Mouse (Mus musculus) layer of hippocampus, adult 2 months (tissue): ENCODE measurements at regions not wholly inside any gene's neighbourhood (a gene's known extent, or its start where the extent isn't known, plus 50 kb on each side); places are given as distances from the start of the nearest gene placed in this dataset.
A peak's percentile ranks its signal among the peaks of the same experiment; 100 is the strongest.

ENCODE experiments used
- DNase-seq, 2 experiments: peaks; one replicate each; pipeline ENCODE4 v3.0.0; 2022; ENCODE audit warnings: low spot score in 2 of 2
- H3K27ac ChIP-seq: fragments of 200-600 bp; 2 replicates; pipeline ENCODE4 v1.8.1; 2022
- H3K4me3 ChIP-seq: fragments of 200-600 bp; 2 replicates; pipeline ENCODE4 v1.8.1; 2022; ENCODE audit warnings: mild to moderate bottlenecking
- CTCF ChIP-seq: fragments of 200-600 bp; conservative IDR thresholded peaks from 2 replicates; pipeline ENCODE4 v1.8.1; 2022; ENCODE audit warnings: antibody characterized with exemption, mild to moderate bottlenecking, moderate library complexity

GRCm38 (mm10) chr3:105200735-105201134 lies 134.1 kb downstream of the 4930564D02Rik start:
- H3K4me3 ChIP-seq: no peak overlapping the region
- DNase-seq: no peak
- H3K27ac ChIP-seq: no peak overlapping the region
- no peak for TF ChIP-seq CTCF

GRCm38 (mm10) chr3:105209164-105209563 lies 142.5 kb downstream of the 4930564D02Rik start:
- no peak for DNase-seq
- no peak for TF ChIP-seq CTCF
- no peak overlapping the region for H3K4me3 ChIP-seq
- H3K27ac ChIP-seq: no peak overlapping the region

GRCm38 (mm10) chr3:105211023-105211422 lies 144.4 kb downstream of the 4930564D02Rik start:
- no peak for DNase-seq
- Histone ChIP-seq H3K4me3 (no peak overlapping the region), H3K27ac (no peak overlapping the region)
- no peak for TF ChIP-seq CTCF

GRCm38 (mm10) chr3:105211726-105212125 lies 145.1 kb downstream of the 4930564D02Rik start:
- no peak for DNase-seq
- Histone ChIP-seq H3K4me3 (no peak overlapping the region), H3K27ac (no peak overlapping the region)
- TF ChIP-seq CTCF: no peak

- no peak for DNase-seq
- Histone ChIP-seq H3K4me3 (no peak overlapping the region), H3K27ac (no peak overlapping the region)
- TF ChIP-seq CTCF: no peak
Measured at GRCm38 (mm10) chr3:105214867-105215266, 148.2 kb downstream of the 4930564D02Rik start.

- Histone ChIP-seq H3K27ac (no peak overlapping the region), H3K4me3 (no peak overlapping the region)
- no peak for DNase-seq
- no peak for TF ChIP-seq CTCF
Measured at GRCm38 (mm10) chr3:105215729-105216128, 149.1 kb downstream of the 4930564D02Rik start.

GRCm38 (mm10) chr3:105219630-105220029 lies 153.0 kb downstream of the 4930564D02Rik start:
- no peak for TF ChIP-seq CTCF
- Histone ChIP-seq H3K27ac (no peak overlapping the region), H3K4me3 (no peak overlapping the region)
- no peak for DNase-seq

- DNase-seq: peak; percentile 15 to 47
Measured at GRCm38 (mm10) chr3:105220641-105221040, 154.0 kb downstream of the 4930564D02Rik start.

GRCm38 (mm10) chr3:105222925-105223324 lies 156.3 kb downstream of the 4930564D02Rik start:
- no peak for DNase-seq
- no peak overlapping the region for H3K4me3 ChIP-seq
- TF ChIP-seq CTCF: no peak
- no peak overlapping the region for H3K27ac ChIP-seq

More at GRCm38 (mm10) chr3:105220641-105221040, 154.0 kb downstream of the 4930564D02Rik start:
- H3K4me3 ChIP-seq: no peak overlapping the region
- H3K27ac ChIP-seq: no peak overlapping the region
- no peak for TF ChIP-seq CTCF

GRCm38 (mm10) chr3:105223671-105224070 lies 157.0 kb downstream of the 4930564D02Rik start:
- H3K4me3 ChIP-seq: no peak overlapping the region
- H3K27ac ChIP-seq: no peak overlapping the region
- DNase-seq: no peak
- no peak for TF ChIP-seq CTCF

GRCm38 (mm10) chr3:105227551-105227950 lies 160.9 kb downstream of the 4930564D02Rik start:
- Histone ChIP-seq H3K4me3 (no peak overlapping the region), H3K27ac (no peak overlapping the region)
- no peak for TF ChIP-seq CTCF
- no peak for DNase-seq

GRCm38 (mm10) chr3:105228401-105228800 lies 161.8 kb downstream of the 4930564D02Rik start:
- no peak overlapping the region for H3K4me3 ChIP-seq
- TF ChIP-seq CTCF: no peak
- DNase-seq: no peak
- no peak overlapping the region for H3K27ac ChIP-seq

- DNase-seq: no peak
- no peak overlapping the region for H3K27ac ChIP-seq
- no peak overlapping the region for H3K4me3 ChIP-seq
- TF ChIP-seq CTCF: no peak
Measured at GRCm38 (mm10) chr3:105241048-105241447, 174.4 kb downstream of the 4930564D02Rik start.

GRCm38 (mm10) chr3:105257096-105257495 lies 190.5 kb downstream of the 4930564D02Rik start:
- no peak overlapping the region for H3K4me3 ChIP-seq
- no peak overlapping the region for H3K27ac ChIP-seq
- no peak for DNase-seq
- TF ChIP-seq CTCF: no peak

- no peak for DNase-seq
- TF ChIP-seq CTCF: no peak
- H3K27ac ChIP-seq: no peak overlapping the region
- no peak overlapping the region for H3K4me3 ChIP-seq
Measured at GRCm38 (mm10) chr3:105275241-105275640, 176.9 kb upstream of the Kcnd3 start.
